Mouse (Mus musculus) 416B (cell line): Measurements from ENCODE around the gene Cpsf3.
A peak's percentile ranks its signal among the peaks of the same experiment; 100 is the strongest.

ENCODE experiments used
- DNase-seq: peaks from one replicate; pipeline ENCODE4 v3.0.0; 2011; ENCODE audit warnings: low read depth

Gene Cpsf3

DNA sequence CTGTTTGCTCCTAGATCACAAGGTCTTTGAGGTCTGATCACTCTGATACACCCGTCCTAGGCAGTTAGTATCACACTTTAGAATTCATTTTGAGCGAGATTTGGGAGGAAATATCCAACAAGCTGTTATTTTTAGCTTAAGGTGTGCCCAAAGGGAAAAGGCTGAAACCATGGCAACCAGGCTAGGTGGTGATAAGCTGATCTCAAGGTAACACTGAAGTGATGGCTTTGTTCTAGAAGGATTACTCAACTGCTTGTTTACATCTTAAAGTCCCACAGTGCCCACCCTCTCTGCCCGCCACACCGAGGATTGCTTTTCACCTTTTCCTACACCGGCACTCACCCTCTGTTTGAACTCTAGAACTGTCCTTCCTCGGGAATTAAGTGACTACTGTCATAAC, 4.5 kb downstream of the Cpsf3 start:
- DNase-seq: no peak

DNA sequence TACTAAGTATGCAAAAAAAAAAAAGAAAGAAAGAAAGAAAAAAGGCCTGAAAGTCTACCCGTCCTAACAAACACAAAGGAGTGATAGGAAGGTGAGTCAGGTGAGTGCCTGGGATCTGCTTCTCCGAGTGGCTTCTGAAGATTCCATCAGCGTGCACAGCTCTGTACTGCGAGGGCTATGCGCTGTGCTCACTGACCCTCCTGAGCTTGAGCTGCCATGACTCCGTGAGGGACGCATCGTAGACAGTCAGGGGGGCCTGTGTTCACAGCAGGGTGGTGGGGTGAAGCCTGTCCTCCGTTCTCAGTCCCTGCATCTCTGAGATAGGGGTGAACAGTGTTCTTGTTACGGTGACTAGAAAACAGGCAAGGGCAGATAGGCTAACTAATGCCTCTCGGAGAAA, 13.7 kb downstream of the Cpsf3 start:
- no peak for DNase-seq

DNA sequence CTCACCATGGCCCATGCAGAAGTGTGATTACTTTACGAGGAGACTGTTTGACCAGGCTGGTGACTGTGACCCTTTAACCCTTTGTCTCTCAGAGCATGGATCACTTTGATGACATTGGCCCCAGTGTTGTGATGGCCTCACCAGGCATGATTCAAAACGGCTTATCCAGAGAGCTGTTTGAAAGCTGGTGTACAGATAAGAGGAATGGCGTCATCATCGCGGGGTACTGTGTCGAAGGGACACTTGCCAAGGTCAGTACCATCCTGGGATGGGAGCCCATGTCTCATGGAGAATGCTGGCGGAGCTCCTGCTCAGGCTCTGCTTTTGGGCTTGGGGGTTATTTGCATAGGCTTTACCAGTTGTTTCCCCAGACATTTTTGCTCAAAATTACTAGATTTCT, 16.1 kb downstream of the Cpsf3 start:
- no peak for DNase-seq

GRCm38 (mm10) chr12:21301932-21302331, 16.7 kb downstream of the Cpsf3 start:
- no peak for DNase-seq

GRCm38 (mm10) chr12:21302361-21302783, 17.2 kb downstream of the Cpsf3 start:
- no peak for DNase-seq

DNA sequence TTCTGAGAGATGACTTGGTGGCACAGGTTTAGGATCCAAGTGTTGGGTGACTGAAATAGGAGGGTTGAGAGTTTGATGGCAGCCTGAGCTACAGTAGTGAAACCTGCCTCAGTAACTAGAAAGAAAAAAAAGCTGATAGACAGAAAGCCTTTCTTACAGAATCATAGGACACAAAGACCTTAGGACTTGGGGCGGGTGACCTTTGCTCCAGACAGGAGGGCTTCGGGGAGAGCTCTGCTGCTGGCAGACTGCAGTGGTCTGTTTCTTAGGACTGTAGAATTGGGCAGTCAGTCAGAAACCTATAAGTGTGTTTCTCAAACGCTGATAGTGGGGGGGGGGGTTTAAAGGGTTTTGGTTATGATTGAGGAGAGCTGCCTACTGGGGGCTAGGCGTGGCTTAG, 20.6 kb downstream of the Cpsf3 start:
- no peak for DNase-seq

GRCm38 (mm10) chr12:21306721-21307120, 21.5 kb downstream of the Cpsf3 start:
- no peak for DNase-seq

DNA sequence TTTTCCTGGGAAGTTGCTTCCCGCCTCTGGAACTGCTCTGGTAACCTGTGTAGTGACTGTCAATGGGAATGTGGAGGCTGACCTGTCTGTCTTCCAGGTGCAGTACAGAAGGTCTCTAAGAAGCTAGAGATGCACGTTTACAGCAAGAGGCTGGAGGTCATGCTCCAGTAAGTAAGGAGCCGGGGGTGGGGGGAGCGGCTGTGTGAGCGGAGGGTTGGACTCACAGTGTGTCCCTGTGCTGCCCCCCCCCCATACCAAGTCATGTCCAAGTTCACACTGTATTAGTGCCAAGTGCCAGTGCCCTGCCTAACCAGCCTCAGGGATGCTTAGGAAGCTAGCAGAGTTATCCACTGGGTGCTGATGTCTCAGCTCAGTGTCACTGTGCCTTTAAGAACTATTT, 27.0 kb downstream of the Cpsf3 start:
- no peak for DNase-seq

GRCm38 (mm10) chr12:21315923-21316868, 31.0 kb downstream of the Cpsf3 start, which contains the start of gene Iah1:
Iah1 (plus strand) TSS chr12:21316389.
- DNase-seq: peak; percentile 74

DNA sequence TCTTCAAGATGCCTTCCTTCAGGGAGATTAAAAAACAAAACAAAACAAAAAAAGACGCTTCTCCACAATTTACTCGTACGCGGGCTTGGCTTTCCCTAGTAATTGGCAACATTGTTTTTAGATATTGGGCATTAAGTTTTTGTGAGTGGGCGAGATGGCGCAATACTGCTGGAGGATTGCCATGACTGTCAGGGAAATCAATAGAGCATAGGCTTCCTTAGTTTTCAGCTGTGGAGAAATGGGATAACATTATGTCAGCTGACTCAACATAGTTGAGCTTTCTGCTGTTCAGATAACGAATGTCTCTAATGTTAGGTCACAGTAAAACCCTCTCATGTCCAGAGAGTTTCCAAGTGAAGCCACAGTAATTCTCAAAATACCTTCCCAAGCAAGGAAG, 31.7 kb downstream of the Cpsf3 start:
- DNase-seq: peak; percentile 36

DNA sequence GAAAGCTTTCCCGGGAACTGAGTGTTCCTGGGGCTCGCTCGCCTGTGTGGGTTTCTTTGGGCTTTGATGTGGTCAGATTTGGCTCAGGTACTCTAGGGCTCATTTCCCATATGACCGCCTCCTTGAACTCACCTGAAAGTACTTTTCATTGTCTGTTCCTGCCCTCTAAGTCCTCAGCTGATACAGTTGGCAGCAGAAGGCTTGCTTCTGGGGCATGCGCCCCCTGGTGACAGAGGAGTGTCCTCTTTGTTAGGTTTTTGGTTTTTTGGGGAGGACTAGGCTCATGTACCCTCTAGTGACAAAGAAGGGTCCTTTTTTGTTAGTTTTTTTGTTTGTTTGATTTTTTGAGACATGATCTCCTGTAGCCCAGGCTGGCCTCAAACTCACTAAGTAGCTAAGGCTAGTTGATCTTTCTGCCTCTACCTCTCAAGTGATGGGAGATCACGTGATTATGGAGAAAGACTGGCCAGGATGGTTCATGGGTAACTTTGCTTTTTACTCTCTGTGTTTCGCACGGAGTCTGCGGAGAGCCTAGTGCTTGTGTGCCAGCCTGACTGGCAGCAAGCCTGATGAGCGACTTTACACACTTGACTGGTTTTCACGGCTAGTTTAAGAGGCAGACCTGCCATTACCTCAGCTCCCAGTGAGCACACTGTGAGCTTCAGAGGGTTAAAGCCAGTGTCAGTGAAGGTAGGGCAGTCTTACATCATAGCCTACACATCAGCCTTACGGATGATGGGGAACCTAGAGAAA, 33.1 kb downstream of the Cpsf3 start:
- peak; percentile 79 for DNase-seq

GRCm38 (mm10) chr12:21320317-21320716, 35.1 kb downstream of the Cpsf3 start:
- no peak for DNase-seq

DNA sequence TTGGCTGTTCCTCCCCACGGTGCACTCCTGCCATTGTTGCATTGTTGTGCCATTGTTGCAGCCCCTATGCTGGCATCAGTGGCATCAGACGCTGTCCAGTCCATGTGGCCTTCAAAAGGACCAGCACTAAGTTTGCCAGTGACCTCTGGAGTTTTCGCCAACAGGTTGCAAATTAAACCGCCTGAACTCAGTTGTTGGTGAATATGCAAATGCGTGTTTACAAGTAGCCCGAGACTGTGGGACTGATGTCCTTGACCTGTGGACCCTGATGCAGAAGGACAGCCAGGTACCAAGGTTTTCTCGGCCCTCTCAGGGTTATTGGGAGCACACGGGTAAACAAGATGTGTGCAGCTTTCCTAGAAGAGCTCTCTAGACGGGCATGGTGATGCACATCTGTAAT, 36.0 kb downstream of the Cpsf3 start:
- no peak for DNase-seq

- DNase-seq: no peak
These were observed 37.1 kb downstream of the Cpsf3 start for GRCm38 (mm10) chr12:21322296-21322695.

- DNase-seq: no peak
These were observed 37.7 kb downstream of the Cpsf3 start for GRCm38 (mm10) chr12:21322856-21323255.

GRCm38 (mm10) chr12:21324101-21324500, 38.9 kb downstream of the Cpsf3 start:
- no peak for DNase-seq

DNA sequence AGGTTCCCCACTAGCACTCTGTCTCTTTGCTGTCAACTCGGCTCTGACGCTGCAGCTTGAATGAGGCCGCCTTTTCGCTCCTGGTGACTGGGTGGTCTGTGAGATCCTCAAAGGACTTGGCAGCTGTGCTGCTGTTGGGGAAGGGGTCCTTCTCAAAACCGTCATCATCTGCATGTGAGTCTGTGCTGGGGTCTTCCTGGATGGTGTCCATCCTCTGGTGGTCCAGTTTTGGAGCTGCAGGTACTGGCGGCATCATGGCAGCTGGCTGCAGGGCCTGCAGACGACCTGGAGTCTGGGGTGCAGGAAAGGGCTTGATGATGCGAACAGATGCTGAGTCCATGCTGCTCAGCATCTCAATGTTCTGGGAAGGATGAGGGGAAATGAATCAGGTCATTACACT, 40.1 kb downstream of the Cpsf3 start:
- DNase-seq: no peak

GRCm38 (mm10) chr12:21326325-21326724, 41.1 kb downstream of the Cpsf3 start:
- no peak for DNase-seq

DNA sequence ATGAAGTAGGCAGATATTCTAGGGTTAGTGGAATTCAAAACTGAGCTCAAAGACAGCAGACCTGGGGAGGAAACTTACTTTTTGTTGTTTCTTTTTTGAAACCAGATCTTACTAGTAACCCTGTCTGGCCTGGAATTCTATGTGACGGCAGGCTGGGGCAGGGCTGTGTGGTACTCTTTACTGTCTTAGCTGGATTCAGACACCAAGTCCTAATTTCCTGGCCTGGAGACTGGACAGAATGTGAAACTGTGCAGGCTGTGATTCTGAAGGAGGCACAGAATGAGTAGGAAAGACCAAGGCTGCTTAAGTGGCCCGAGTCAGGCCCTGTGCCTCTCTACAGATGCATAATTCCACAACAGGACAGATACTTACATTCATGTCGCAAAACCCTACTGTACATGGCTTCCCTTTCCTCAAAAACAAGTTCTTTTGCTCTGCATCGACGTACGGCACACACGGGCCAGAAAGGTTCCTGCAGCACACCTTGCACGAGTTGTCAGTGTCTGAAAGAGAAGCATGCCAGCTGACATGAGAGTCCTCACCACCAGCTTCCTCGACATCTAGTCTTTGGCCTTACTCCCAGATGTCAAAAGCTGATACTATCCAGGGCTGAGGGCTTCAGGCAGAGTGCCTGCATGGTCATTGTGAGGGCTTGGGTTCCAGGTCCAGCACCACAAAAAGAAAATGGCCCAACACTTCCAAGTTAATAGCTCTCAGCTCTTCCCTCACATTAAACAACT, 44.6 kb downstream of the Cpsf3 start:
- no peak for DNase-seq

DNA sequence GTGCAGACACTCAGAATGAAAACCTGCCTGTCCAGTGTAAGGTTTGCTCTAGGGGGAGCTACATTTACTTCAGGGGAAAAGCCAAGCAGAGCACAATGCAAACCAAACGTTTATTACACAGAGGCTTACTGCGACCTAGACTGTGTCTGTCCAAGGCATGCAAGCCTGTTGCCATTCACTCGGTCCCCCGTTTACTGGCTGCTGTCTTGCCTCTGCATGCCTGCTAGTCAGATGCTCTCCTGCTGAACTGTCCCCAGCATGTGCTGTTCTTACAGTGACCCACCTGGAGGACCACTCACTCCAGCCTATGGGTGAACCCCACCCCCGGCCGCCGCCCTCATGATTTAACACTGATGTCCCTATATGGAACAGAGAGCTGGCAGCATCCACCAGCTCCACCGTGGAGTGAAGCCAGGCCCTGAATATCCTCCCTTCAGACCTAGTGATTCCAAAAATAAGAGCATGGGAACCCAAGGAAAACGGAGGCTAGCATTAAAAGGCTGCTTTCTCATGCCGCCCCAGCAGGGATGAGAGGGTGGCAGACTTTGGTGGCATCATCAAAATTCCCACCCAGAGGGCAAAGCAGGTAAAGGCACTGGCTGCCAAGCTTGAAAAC, 45.9 kb downstream of the Cpsf3 start:
- DNase-seq: no peak

DNA sequence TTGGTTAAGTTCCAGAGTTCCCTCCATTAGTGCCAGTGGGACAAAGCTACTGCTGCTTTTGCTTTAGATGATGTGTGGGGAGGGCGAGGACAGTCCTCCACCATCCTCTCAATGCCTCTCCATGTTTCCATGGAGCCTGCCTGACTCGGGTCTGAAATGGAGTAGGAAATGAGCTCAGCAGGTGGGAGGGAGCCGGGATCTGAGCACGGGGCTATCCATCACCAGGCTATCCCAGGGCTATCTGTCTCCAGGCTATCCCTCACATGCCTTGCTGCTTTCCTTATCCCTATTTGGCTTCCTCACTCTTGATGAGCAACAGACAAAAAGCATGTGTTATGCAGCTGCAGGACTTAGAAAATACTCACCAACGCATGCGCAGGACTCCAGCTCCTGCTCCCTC, 46.5 kb downstream of the Cpsf3 start:
- DNase-seq: no peak

DNA sequence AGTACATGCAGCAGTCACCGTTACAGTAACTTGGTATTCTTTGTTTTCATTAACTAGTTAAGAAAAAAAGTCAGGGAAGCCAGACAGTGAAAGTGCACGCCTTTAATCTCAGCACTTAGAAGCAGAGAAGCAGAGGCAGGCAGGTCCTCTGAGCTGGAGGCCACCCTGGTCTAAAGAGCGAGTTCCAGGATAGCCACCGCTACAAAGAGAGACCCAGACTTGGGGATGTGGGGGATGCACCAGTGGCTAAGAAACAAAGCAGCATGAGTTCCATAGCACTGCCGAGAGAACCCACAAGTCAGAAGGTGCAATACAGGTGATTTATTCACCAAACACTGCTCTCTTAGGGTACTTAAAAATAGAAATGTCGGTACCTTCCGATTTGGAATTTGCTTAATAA, 47.8 kb downstream of the Cpsf3 start:
- DNase-seq: no peak
